Mouse (Mus musculus) lung, postnatal 0 days (tissue): ENCODE data around the gene Cpne4.

Source experiments
- CTCF ChIP-seq: IDR thresholded peaks from 2 replicates; pipeline ENCODE4 v1.5.1; 2016; ENCODE audit warnings: antibody characterized with exemption, mild to moderate bottlenecking
- EP300 ChIP-seq: IDR thresholded peaks from 2 replicates; pipeline ENCODE4 v1.6.1; 2016; ENCODE audit warnings: antibody characterized with exemption, mild to moderate bottlenecking, control low read depth

DNA sequence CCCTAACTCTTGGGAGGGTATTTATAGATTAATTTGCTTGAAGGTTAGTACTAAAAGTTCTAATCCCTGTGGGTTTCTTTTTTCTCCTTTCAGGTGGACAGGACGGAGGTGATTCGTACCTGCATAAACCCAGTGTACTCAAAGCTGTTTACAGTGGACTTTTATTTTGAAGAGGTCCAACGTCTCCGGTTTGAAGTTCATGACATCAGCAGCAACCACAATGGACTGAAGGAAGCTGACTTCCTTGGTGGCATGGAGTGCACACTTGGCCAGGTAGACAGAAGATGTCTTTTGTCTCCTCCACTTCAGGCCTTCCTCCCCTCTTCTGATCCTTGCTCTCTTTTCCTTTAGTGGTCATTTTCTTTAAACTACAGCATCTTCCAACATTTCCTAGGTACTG lies 325.5 kb downstream of the Cpne4 start:
- TF ChIP-seq CTCF = no peak
- TF ChIP-seq EP300 = no peak
